Mouse (Mus musculus) adipocyte (in vitro differentiated cells): ENCODE measurements around the gene Rab22a.
"Not testable (repeated sequence)": the region's sequence is repeated elsewhere in the genome, so short reads cannot be mapped to it uniquely, and the experiment has no call there.

Source experiments
- DNase-seq: peaks from one replicate; pipeline ENCODE4 v3.0.0-alpha.2; 2016; ENCODE audit warnings: low spot score

Rab22a gene

DNA sequence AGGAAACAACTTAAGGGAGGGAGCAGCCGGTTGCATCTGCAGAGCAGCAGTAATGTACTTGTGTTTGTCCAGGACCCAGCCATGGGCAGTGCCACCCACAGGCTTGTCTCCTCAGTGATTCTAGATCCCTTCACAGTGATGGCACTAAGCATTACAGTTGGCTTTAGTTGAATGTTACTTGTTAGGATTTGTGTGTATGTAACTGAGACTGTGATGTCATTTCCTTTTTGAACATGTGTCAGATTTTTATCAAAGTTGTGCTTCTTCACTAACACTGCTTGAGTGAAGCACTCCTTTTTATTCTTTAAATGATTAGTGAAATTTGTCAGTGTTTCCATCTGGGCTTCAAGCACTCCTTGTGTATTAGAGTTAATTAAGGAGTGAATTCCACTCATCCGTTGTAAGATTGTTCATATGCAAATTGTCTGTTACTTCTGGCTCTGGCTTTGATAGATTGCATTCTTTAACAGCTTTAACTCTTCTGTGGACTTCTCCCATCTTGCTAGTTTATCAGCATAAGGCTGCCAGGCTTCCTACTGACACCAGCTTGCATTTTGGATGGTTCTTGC, 12.9 kb downstream of the Rab22a start:
- DNase-seq = no peak

DNA sequence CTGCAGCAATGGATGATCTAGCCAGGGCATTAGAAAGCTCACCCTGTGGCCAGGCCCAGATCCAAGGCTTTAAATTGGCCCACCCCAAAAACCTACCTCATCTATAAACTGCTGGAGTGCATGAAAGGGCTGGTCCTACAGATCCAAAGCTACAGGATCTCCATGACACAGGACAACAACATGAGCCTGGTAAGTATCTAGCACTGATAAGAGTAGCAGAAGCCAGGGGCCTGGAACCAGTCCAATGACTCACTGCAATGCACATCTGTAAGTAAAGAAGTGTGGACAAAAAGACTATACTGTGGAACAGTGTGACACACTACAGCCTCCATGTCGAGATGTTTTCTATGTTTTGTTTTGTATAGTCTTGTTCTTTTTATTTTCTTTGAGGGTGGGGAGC, 13.9 kb downstream of the Rab22a start:
- no peak for DNase-seq

DNA sequence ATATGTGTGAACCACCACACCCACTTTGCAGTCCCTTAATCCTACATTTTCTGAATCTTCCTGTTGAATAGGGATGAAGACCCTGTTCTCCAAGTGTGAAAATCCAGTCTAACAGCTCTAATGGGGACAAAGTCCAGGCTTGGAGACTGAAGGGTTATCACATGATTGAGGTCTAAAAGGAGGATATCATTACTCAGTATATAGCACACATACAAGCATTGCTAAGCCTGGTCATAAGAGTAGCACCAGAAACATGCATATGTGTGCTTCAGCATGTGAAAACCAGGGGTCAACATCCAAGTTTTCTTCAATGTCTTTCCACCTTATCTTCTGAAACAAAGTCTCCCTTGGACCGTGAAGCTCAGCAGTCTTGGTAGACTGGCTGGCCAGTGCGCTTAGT, 19.0 kb downstream of the Rab22a start:
- DNase-seq = no peak

DNA sequence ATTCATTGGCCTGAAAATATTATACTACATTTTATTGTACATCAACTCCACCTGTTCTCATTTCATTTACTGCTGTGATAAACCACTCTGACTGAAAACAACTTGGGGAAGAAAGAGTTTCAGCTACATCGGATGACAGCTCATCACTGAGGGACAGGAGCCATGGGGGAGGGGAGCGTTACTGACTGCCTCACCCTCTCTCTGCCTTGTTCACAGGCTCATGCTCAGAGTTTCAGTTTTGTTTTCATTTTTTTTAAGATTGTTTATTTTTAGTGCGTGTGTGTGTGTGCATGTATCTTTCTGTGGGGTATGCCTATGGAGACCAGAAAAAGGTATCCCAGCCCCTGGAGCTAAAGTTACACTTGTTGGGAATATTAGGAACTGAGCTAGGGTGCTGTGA, 19.7 kb downstream of the Rab22a start:
- no peak for DNase-seq

DNA sequence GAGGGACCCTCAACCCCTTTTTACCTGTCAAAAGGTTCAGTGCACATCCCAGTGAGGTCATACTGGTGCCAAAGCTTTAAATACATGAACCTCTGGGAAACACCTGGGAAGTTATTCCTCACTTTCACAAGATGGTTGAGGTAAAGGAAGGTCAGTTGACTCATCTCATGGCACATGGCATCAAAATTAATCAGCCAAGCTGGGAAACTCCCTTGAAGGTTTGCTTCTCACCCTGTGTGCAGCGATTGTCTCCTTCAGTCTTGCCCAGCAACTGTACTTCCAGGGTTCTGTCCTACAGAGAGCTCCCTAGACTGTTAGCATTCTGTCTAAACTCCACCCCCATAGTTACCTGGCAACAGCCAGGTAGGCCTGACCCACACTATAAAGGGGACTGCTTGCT, 20.6 kb downstream of the Rab22a start:
- no peak for DNase-seq

DNA sequence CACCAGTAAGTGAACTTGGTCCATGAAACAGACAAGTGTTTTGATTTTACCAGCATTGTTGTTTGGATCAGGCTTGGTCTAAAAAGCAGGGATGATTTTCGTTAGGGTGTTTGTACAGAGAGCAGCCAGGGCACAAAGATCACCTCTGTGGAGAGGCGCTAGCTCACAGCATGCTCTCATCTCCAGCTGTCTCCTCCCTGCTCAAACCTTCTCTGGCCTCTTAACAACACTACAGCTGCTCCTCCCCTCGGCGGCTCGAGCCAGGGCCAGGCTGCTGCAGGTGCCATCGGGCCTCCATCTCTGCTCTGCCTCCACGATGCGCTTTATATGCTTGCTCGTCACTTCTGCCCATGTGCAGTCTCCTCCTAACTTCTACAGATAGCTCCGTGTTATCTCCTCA, 23.2 kb downstream of the Rab22a start:
- no peak for DNase-seq

DNA sequence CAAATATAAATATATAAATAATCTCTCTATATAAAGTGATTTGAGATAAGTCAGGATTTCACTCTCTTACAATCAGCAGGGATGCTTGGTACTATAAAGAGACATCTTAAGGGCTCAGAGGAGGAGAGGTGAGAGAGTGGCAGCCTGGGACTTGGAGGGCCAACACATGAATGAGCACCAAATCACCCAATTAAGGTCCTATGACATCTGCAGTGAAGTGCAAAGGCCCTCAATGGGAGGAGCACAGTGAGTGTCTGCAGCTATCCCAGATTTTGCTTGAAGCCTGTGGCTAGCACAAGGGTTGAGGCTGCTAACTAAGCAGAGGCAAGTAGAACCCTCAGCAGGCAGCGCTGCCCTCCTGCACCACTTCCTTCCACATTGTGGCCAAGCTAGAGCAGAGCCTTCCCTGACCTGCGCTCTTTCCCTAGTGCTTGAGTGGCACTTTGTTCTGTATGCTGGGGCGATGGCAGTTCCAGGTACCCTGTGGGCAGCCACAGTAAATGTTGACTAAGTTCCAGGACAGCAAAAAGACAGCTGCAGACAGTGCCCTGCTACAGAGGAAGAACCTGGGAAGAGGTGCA, 26.3 kb downstream of the Rab22a start:
- no peak for DNase-seq

DNA sequence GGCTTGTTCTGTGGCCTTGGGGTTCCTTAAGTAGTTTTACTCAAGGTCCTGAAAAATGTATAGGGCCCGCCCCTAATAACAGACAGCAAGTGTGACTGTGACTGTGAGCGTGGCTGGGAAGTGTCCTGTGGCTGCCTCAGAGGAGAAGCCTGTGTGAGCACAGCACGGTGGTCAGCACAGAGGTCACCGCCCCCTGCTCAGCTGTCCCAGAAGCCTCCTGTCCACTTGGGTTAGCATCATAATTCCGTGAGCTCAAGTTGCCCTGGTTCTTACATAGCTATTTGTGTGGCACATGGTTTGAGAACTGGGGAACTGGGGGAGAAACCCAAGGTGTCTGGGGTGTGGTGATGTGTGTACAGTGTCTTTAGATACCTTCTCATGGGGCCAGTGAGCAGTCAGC, 27.8 kb downstream of the Rab22a start:
- DNase-seq = no peak

DNA sequence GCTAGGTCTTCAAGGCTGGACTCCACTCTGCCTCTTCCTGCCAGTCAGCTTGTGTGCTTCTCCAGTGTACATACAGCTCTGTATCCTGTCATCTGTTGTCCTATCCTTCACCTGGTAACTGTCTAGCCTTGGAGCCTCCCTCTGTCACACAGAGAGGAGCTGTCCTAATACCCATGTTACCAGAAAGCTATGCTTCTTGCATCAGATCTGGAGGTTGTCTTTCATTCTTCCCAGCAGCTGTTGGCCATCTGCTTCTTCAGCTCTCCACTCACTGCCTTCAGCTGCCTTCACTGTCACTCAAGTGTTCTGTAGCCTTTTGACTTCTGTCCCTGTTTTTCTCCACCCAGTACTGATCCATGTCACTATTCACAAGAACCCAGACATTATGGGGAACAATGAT, 30.3 kb downstream of the Rab22a start:
- DNase-seq = peak; percentile 67

DNA sequence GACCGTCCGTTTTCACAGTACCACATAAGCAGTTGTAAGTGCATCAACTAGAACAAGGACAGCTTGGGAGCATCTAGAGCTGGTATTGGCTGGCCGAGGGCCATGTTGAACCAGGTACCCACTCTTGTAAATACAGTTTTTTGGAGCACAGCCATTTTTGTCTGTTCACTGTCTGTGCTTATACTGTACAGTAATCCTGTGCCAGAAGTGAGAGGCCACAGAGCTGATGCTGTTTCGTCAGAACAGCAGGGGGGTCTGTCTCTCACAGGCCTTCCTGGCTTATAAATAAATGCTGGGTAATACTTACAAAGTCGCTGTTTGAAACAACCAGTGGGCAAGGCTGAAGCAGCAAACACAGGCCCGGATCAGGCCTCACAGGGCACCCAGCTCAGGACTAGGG, 32.2 kb downstream of the Rab22a start:
- no peak for DNase-seq

DNA sequence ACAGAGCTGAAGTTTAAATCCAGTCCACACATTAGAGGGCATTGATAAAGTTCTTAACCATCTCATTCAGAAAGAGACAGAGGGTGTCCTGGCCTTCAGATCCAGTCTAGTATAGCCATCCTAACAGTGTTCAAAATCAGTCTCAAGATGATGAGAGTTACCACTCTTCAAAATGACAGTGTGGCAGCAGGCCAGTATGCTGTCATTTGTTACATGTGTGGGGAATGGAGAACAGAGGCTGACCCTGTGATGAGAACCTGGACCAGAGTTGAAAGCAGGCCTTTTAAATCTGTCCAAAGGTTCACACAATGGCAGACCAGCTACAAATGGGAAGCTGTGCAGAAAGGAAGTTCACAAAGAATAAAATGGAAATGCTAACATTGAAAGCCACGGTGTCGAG, 33.1 kb downstream of the Rab22a start:
- DNase-seq = no peak

DNA sequence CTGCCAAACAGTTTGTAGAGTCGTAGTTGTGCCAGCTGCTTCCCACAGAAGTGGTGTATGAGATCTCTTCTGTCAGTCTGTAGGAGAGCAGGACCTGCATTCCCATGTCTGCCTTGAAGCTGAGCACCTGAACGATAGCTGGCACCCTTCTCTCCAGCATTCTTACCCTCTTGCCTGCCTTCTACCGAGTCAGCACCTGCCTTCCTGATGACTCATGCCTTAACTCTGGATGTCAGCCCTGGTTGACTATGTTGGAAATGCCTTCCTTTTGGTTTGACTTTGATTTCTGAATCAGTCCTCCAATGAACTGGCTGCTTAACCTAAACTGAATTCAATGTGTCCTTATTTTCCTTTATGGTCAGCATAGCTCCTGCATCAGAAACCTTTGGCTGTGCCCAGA, 39.3 kb downstream of the Rab22a start:
- DNase-seq = no peak

DNA sequence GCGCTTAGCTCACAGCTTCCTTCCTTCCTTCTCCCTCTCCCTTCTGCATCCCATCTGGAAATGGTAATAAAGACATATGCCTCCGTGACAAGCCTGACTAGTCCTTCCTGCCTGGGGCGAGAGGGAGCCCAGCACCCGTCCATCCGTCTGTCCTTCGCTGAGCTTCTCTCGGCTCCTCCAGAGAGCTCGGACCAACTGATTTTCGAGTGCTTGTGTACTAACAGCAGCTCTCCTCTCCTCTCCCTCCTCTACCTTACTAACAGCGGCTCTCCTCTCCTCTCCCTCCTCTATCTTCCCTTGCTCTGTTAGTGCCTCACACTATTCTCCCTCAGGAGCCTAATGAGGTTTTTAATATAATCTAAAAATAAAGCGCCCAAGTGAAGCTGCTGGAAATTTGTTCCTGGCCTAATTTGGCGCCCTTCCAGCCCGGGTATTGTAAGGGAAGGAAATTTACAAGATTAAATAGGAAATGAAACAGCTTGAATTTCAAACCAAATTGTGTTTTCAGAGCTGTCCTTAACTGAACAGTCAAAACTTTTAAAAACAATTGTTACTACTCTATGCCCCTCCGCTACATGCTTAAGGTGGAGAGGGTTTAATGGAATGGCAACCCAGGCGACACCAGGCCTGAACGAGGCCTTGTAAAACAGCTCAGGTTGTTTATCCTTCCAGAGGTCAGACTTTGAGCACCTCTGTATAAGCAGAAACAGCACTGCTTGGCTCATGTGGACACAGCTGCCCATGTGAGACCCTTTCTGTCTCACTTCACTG, 42.7 kb downstream of the Rab22a start:
- no peak for DNase-seq

DNA sequence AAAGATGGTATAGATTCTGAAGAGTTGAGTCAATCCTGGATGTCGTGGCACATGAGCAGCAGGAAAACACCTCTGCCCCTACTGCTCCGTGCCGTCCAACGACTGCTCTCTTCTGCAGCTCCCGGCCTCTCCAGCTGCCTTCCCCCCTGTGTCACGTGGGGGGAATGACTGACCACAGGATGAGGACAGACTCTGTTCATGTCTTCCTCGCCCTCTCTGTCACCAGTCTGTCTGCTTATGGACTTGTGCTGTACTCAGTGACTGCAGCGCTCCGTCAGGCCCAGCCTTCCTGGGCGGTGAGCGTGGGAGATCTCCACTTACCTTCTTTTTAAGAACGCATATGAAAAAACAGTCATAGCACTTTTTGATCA, 43.3 kb downstream of the Rab22a start:
- DNase-seq = no peak

DNA sequence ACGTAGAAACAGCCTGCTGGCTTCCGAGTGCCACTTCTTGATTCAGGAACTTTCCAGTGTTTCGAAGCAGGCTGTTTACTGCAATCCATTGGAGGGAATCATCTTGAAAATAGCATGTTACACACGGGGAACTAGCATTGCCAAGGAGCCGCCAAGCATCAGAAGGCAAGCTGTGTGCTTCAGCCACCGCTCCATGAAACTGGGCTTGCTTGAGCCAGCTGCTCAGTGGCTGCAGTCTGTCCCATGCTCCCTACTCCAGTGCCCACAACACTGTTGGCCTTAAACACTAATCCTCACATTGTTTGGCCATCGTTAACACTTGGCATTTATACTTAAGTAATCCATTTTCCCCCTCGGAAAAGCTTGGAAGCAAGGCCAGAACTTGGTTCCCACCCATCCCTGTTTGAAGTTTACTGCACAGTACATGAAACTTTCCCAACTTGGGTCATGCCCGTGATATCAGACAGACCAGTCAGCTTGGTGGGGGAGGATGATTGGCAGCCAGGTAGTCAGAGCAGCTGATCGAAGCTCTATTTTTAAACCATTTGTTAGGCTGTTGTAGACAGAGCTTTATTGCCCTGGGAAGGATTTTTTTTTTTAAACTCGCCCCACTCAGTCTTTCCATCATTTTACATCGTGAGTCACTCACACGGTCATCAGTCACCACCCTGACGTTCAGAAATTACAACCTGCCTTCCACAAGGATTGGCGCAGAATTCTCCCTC, 46.4 kb downstream of the Rab22a start:
- peak; percentile 26 for DNase-seq

DNA sequence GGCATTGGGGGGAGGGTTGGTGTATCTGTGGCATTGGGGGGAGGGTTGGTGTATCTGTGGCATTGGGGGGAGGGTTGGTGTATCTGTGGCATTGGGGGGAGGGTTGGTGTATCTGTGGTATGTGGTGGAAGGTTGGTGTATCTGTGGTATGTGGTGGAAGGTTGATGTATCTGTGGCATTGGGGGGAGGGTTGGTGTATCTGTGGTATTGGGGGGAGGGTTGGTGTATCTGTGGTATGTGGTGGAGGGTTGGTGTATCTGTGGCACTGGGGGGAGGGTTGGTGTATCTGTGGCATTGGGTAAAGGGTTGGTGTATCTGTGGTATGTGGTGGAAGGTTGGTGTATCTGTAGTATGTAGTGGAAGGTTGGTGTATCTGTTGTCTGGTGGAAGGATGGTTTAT, 48.1 kb downstream of the Rab22a start:
- not testable (repeated sequence) for DNase-seq

DNA sequence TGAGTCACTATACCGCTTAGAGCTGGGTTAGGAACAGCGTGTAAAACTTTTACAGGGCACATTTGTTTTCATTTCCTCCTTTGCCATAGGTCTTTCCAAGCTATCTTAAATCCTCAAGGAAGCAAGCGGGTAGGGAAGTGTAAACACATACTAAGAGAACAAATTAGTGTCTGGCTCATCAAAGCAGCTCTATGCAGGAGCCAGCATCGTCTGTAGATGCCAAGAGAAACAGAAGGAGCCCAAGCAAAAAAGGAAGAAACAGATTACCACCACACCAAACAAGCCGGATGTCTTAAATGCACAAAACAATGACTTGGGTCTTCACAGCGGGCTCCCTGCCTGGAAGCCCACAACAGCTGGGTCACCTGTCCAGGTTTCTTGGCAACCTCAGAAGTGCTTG, 50.6 kb downstream of the Rab22a start:
- no peak for DNase-seq

DNA sequence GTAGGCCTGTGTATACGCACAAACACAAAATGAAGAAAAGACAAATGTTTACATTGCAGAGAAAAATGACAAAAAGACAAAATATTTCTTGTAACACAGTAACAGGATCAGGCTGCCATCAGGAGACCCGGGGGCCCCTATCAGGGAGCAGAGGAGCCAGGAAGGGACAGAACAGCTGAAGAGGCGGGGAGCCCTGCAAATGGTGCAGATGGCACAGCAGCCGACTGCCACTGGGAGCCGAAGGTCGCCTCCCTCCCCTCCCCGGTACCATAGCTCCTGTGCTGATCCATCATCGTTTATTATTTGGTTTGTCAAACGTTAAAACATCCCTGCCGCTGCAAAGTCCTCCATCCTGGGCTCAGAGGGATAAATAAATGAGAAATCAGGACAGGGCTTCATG, 53.1 kb downstream of the Rab22a start:
- no peak for DNase-seq

DNA sequence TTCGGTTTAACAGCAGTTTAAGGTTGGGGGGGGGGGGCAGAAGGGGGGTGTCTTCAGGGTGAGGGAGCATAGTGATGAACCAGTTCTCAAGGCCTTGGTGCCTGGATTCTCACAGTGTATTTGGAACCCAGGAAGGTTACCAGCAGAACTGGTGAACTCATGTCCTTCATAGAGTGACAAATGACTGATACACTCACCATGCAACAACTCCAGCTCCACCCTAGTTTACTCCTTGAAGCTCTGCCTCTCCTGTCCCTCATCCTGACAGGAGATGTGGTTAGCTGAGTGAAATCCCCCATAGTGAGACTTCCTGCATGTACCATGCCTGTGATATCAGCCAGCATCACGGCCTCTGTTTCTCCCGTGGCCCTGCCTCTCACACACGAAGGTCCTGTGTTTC, 53.7 kb downstream of the Rab22a start:
- no peak for DNase-seq

DNA sequence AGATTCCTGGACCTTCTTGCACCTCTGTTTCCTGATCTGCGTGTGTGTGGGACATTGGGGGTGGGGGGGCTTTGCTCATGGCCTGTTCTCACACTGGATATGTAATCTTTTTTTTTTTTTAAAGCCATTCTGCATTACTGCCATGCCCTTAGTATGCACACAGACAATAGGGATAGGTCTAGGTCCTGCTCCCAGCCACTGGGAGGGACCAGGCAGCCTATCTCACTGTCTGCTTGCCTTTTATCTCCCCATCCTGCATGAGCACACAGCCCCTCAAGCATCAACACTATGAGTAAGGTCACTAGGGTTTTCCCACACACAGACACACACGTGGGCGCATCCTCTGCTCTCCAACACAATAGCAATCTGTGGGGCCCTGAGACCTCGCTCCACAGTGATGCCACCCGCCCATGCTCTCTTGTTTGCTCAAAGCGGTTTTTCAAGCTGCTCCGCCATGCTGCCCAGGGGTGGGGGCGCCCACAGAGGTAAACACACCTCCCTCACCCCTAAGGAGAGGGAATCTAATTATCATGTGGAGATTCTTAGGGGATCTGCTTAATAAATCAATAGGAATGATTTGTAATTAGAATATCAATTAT, 55.2 kb downstream of the Rab22a start:
- DNase-seq = no peak

DNA sequence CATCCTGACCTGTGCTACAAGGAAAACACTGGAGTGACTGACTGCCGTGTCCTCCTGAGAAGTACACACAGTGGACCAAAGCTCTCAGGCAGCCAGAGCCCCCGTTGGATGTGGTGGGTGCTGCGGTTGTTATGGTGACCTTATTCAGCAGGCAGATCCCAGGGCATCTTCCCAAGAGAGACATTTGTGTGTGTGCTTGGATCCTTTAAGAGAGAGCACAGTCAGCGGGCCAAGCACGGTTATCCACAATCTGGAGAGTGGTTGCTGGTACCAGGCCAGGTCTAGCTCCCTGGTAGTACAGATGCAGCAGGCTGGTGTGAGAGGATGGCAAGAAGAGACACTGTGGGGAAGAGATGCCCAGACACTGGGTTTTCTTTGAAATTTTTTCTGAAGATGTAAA, 57.4 kb downstream of the Rab22a start:
- DNase-seq = no peak

DNA sequence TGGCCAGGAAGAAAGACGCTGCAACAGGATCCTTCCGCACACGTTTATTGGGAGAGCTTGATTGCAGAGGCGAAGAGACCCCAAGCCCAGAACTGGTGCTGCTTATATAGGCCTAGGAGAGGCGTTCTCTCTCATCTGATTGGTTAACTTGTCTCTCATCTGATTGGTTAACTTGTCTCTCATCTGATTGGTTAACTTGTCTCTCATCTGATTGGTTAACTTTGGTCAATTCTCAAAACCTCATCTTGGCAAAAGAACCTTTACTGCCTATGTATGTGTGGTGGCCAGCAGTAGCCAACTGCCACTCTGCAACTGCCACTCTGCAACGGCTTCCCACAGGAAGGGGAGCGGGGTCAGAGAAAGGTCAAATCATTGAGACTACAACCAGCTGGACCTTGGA, 59.6 kb downstream of the Rab22a start, which contains the start of gene 1700010B08Rik:
Gene 1700010B08Rik (plus strand): TSS at position 301 of the 400 bp plus-strand sequence.
- DNase-seq = not testable (repeated sequence)
